ENCODE assay signal across 12 mouse cellular contexts in genomic region chr1:73935442-73936080, GRCm38 (mm10).
A peak's percentile ranks its signal among the peaks of the same experiment; 100 is the strongest.
DNase-seq lines count a peak whose midpoint lies in the region; ATAC-seq and TF ChIP-seq lines count a peak whose summit lies in the region.
"Had no signal": no experiment of that assay in that cellular context is flagged by ENCODE, and none has a peak within 500 bp of the region (broad histone marks: within the 10 kb centered on the region; RNA-seq: fewer than 3 reads in every experiment).

No protein-coding gene starts in this region.

- H3K9ac ChIP-seq in heart, adult 2 months (ENCODE audit: low read depth, low read length), result no peak overlapping the region
- no peak overlapping the region for H3K9ac ChIP-seq in lung, embryonic 15.5 days
- peak overlapping the region; percentile 19; the same call in 1 of the 2 replicates for H3K9ac ChIP-seq in heart, postnatal 0 days (replicated peaks; ENCODE audit: low read depth, low read length)
- H3K9ac ChIP-seq in neural tube, embryonic 15.5 days (replicated peaks), result no peak overlapping the region
- H3K9ac ChIP-seq: hindbrain, embryonic 15.5 days; limb, embryonic 13.5 days had no signal

- H3K36me3 ChIP-seq in heart, adult 2 months (ENCODE audit: control insufficient read depth, insufficient read depth, low read length), result peaks cover 57% of the 10 kb centered on the region
- peaks cover 73% of the 10 kb centered on the region for H3K36me3 ChIP-seq in heart, embryonic 10.5 days
- H3K36me3 ChIP-seq in lung, embryonic 15.5 days, result peaks cover 40% of the 10 kb centered on the region
- peaks cover 79% of the 10 kb centered on the region for H3K36me3 ChIP-seq in heart, postnatal 0 days (replicated peaks; ENCODE audit: control insufficient read depth, insufficient read depth, low read length)
- H3K36me3 ChIP-seq in neural tube, embryonic 15.5 days, result no peaks in the 10 kb centered on the region
- H3K36me3 ChIP-seq: hindbrain, embryonic 15.5 days had no signal

- no peak for ATAC-seq in lung, embryonic 15.5 days (ENCODE audit: borderline replicate concordance, extremely low read depth, low FRiP score, low TSS enrichment)
- no peak for ATAC-seq in heart, postnatal 0 days (ENCODE audit: insufficient read depth, low read depth)
- ATAC-seq in neural tube, embryonic 15.5 days (ENCODE audit: low FRiP score), result 0 out of 2 replicates have a peak, but pooled peaks have one; percentile 8

- whole genome bisulfite sequencing in heart, adult 2 months, result 43% methylated on average over 4 of the region's 4 CpGs
- 60% methylated on average over 4 of the region's 4 CpGs for WGBS in heart, embryonic 10.5 days
- WGBS in lung, embryonic 15.5 days, result 56% methylated on average over 4 of the region's 4 CpGs
- WGBS in heart, postnatal 0 days, result 50% methylated on average over 4 of the region's 4 CpGs
- 68% methylated on average over 4 of the region's 4 CpGs for WGBS in neural tube, embryonic 15.5 days

- intact Hi-C loops in heart, adult 2 months (cut with DNase I), result loop anchor here (2.0 kb wide), 1 partner anchor 17 kb away; no protein-coding TSS in a partner anchor

- no peak overlapping the region for H3K4me2 ChIP-seq in lung, embryonic 15.5 days
- no peak overlapping the region for H3K4me2 ChIP-seq in heart, postnatal 0 days (ENCODE audit: low read depth, low read length)
- H3K4me2 ChIP-seq in neural tube, embryonic 15.5 days, result no peak overlapping the region
- H3K4me2 ChIP-seq: hindbrain, embryonic 15.5 days; limb, embryonic 13.5 days had no signal

- H3K79me2 ChIP-seq in heart, adult 2 months (replicated peaks; ENCODE audit: control insufficient read depth, insufficient read depth, low read length), result no peaks in the 10 kb centered on the region; the same call in 1 of the 2 replicates

- TF ChIP-seq POLR2A in heart, adult 2 months (IDR thresholded peaks at IDR 0.05; ENCODE audit: insufficient read depth, low read depth, low read length), result no peak; the same call in 1 of the 2 replicates

- TF ChIP-seq EP300 in heart, adult 2 months (IDR thresholded peaks at IDR 0.05; ENCODE audit: insufficient read depth, low read depth, low read length), result peak; percentile 90
- TF ChIP-seq EP300 in heart, postnatal 0 days (IDR thresholded peaks at IDR 0.05; ENCODE audit: low read depth), result no peak

- H3K27me3 ChIP-seq in heart, adult 2 months (ENCODE audit: control insufficient read depth, insufficient read depth, low read length), result no peaks in the 10 kb centered on the region
- H3K27me3 ChIP-seq in heart, embryonic 10.5 days (ENCODE audit: insufficient read depth, poor library complexity, severe bottlenecking), result peaks cover 6% of the 10 kb centered on the region; the same call in 1 of the 2 replicates
- no peaks in the 10 kb centered on the region for H3K27me3 ChIP-seq in lung, embryonic 15.5 days
- no peaks in the 10 kb centered on the region for H3K27me3 ChIP-seq in heart, postnatal 0 days (ENCODE audit: control insufficient read depth, insufficient read depth, low read length)
- no peaks in the 10 kb centered on the region for H3K27me3 ChIP-seq in neural tube, embryonic 15.5 days (replicated peaks)
- H3K27me3 ChIP-seq: hindbrain, embryonic 15.5 days; limb, embryonic 13.5 days had no signal

- H3K4me1 ChIP-seq in heart, adult 2 months (ENCODE audit: control insufficient read depth, insufficient read depth, low read length), result peaks cover 37% of the 10 kb centered on the region
- H3K4me1 ChIP-seq in heart, embryonic 10.5 days, result peaks cover 70% of the 10 kb centered on the region
- peaks cover 54% of the 10 kb centered on the region for H3K4me1 ChIP-seq in lung, embryonic 15.5 days
- H3K4me1 ChIP-seq in heart, postnatal 0 days (ENCODE audit: control insufficient read depth, insufficient read depth), result peaks cover 44% of the 10 kb centered on the region
- H3K4me1 ChIP-seq in neural tube, embryonic 15.5 days, result peaks cover 8% of the 10 kb centered on the region; the same call in 1 of the 2 replicates
- H3K4me1 ChIP-seq: hindbrain, embryonic 15.5 days; limb, embryonic 13.5 days had no signal

- no peak for TF ChIP-seq CTCF in heart, adult 2 months (IDR thresholded peaks at IDR 0.05)
- no peak for TF ChIP-seq CTCF in heart, postnatal 0 days (IDR thresholded peaks at IDR 0.05; ENCODE audit: low read depth)

- no peaks in the 10 kb centered on the region for H3K9me3 ChIP-seq in heart, embryonic 10.5 days
- H3K9me3 ChIP-seq in lung, embryonic 15.5 days, result no peaks in the 10 kb centered on the region
- H3K9me3 ChIP-seq in heart, postnatal 0 days (replicated peaks; ENCODE audit: control insufficient read depth, low read length), result no peaks in the 10 kb centered on the region
- no peaks in the 10 kb centered on the region for H3K9me3 ChIP-seq in neural tube, embryonic 15.5 days (replicated peaks)
- H3K9me3 ChIP-seq: hindbrain, embryonic 15.5 days; limb, embryonic 13.5 days had no signal

- peak in 1 of 2 experiments; percentile 73 for DNase-seq in heart, adult 2 months
- DNase-seq in heart, embryonic 10.5 days (ENCODE audit: low spot score), result no peak
- no peak for DNase-seq in lung, postnatal 10 days
- no peak for DNase-seq in heart, postnatal 0 days (ENCODE audit: low spot score)
- DNase-seq in thymus, postnatal 4 days, result no peak
- DNase-seq: adrenal gland, postnatal 36 days; thymus, postnatal 25 days had no signal

- H3K4me3 ChIP-seq in heart, adult 2 months, result no peak overlapping the region
- H3K4me3 ChIP-seq in heart, embryonic 10.5 days, result no peak overlapping the region
- H3K4me3 ChIP-seq in lung, embryonic 15.5 days, result no peak overlapping the region
- no peak overlapping the region for H3K4me3 ChIP-seq in heart, postnatal 0 days (ENCODE audit: low read depth, low read length)
- H3K4me3 ChIP-seq in neural tube, embryonic 15.5 days (replicated peaks), result no peak overlapping the region
- H3K4me3 ChIP-seq: erythroblast, embryonic 14.5 days; hindbrain, embryonic 15.5 days; limb, embryonic 13.5 days had no signal

- peak overlapping the region; percentile 67 for H3K27ac ChIP-seq in heart, adult 2 months
- no peak overlapping the region for H3K27ac ChIP-seq in heart, embryonic 10.5 days
- peak overlapping the region; percentile 74 for H3K27ac ChIP-seq in lung, embryonic 15.5 days
- H3K27ac ChIP-seq in heart, postnatal 0 days (ENCODE audit: low read depth), result peak overlapping the region; percentile 87; the same call in 1 of the 2 replicates
- H3K27ac ChIP-seq in neural tube, embryonic 15.5 days (replicated peaks), result no peak overlapping the region; the same call in 1 of the 2 replicates
- H3K27ac ChIP-seq: hindbrain, embryonic 15.5 days; limb, embryonic 13.5 days had no signal

Comparison
In these comparisons a context has a peak if more than half of its experiments do, and no peak if none do; other contexts are left out.
1. H3K27ac ChIP-seq: peak in heart, adult 2 months (single experiment), lung, embryonic 15.5 days (single experiment) and heart, postnatal 0 days (single experiment); none in heart, embryonic 10.5 days (single experiment) and neural tube, embryonic 15.5 days (single experiment).